Mouse (Mus musculus): ENCODE measurements around the gene Tnrc6b. TPM values are rescaled to one million over a fixed set of nuclear protein-coding genes. Genes with fewer than 3 reads are reported as not detected.
"Not testable (repeated sequence)": the region's sequence is repeated elsewhere in the genome, so short reads cannot be mapped to it uniquely, and the experiment has no call there.

The Tnrc6b gene
- total and polyA plus RNA-seq, 3 experiments = 19.8 to 52.0 (median 43.0) TPM

DNA sequence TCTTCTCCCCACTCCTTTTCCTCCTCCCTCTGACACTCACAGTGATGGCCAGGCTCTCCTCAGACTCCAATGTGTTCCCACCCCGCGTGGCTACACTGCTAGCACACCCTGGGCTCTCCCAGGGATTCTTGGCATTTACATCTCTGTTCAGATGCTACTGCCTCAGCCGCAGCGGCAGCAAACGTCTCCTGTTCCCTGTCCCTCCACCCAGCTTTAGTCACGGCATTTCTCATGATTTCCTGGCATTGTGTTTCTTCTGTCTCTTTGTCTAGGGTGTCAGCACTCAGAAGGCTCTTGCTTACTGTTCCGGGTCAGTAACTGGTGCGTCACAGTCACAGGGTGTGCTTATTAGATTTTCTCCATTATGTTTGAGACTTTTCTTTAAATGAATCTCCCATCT, 138.9 kb downstream of the Tnrc6b start:
- no peak for DNase-seq

DNA sequence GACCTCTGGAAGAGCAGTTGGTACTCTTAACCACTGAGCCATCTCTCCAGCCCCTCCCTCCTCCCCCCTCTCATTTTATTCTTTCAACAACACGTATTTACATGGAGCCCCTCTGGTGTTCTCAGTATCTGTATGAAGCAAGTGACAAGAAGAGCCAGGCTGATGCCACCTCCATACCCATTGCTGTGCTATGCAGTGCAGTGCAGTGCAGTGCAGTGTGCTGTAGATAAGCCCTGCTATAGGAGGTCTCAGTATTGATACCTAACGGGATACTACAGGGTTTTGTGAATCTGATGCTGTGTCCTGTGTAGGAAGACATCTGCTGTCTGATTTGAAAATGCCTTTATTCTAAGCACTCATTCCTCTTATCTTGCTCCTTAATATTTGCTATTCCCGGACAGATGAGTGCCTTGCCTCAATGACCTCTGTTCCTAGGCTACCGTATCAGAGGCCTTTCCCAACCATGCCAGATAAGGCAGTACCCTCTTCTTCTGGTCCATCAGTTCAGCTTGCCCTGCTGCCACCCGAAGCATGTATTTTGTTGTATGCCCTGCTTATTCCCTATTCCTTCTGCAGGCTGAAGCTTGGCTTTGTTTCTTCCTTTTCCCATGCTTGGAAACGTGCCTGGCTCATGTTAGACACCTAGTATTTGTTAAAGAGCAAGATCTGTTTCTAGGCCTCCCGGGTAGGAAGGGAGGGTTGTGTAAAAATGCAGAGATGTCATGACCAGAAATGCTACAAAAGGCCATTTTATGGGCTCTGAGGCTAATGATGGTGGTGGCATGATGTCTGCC, 139.8 kb downstream of the Tnrc6b start:
- DNase-seq = no peak

- DNase-seq = no peak
Measured at GRCm38 (mm10) chr15:80852122-80852521, 141.0 kb downstream of the Tnrc6b start.

DNA sequence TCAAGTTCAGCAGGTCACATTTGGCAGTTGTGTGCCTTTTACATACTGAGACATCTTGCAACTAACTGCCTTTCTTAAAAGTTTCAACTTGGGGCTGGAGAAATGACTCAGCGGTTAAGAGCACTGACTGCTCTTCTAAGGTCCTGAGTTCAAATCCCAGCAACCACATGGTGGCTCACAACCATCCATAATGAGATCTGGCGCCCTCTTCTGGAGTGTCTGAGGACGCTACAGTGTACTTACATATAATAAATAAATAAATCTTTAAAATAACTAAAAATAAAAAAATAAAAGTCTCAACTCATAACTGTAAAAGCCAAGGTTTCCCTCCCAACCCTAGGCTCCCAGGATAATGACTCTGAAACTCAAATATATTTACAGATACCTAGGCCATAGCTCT, 141.4 kb downstream of the Tnrc6b start:
- DNase-seq = not testable (repeated sequence)

- no peak for DNase-seq
Measured at GRCm38 (mm10) chr15:80859366-80859765, 148.3 kb downstream of the Tnrc6b start.

DNA sequence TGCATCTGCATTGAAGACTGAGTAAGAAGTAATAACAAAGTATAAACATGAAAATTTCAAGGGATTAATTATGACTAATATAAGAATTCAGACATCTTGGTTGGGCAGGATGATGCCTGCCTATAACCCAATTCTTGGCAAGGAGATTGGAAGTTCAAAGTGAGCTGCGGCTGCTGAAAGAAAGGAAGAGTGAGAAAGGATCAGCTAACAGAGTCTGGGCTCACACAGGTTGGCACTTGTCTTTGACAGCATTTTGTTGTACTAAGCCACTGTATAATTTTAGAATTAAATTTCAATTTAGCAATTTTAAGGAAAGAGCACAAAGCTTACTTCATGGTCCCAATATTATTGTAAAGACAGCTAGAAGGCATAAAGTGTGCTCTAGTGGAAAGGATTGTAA, 150.2 kb downstream of the Tnrc6b start:
- no peak for DNase-seq

DNA sequence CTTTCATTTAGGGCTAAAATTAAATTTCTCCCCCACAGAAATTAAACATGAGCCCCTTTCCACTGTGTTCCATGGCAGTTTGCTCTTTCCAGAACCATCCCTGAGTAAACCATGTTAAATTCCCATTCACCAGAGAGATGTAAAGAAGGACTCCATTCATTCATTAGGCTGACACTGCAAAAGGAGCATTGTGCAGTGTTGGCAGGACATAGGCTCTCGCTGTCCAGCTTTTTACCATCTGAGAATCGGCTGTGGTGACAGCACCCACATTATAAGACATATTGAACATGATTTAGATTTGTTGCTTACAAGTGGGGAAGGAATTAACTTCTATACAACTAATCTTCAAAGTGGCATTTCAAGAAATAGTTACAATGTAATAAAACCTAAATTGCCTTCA, 150.9 kb downstream of the Tnrc6b start:
- no peak for DNase-seq

DNA sequence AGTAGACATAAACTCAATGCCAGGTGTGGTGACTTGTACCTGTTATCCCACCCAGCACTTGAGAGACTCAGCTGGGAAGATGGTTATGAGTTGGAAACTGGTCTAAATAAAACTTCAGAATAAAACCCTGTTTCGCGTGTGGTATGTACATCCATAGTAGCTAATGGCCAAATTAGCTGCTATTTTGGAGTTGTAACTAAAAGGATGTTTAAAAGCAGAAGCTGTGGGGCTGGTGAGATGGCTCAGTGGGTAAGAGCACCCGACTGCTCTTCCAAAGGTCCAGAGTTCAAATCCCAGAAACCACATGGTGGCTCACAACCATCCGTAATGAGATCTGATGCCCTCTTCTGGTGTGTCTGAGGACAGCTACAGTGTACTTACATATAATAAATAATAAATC, 157.5 kb downstream of the Tnrc6b start:
- DNase-seq = not testable (repeated sequence)

- DNase-seq = no peak
Measured at GRCm38 (mm10) chr15:80874726-80875125, 163.6 kb downstream of the Tnrc6b start.

GRCm38 (mm10) chr15:80876231-80876630, 165.1 kb downstream of the Tnrc6b start:
- peak; percentile 59 for DNase-seq

- DNase-seq = no peak
Measured at GRCm38 (mm10) chr15:80884095-80884494, 173.0 kb downstream of the Tnrc6b start.

DNA sequence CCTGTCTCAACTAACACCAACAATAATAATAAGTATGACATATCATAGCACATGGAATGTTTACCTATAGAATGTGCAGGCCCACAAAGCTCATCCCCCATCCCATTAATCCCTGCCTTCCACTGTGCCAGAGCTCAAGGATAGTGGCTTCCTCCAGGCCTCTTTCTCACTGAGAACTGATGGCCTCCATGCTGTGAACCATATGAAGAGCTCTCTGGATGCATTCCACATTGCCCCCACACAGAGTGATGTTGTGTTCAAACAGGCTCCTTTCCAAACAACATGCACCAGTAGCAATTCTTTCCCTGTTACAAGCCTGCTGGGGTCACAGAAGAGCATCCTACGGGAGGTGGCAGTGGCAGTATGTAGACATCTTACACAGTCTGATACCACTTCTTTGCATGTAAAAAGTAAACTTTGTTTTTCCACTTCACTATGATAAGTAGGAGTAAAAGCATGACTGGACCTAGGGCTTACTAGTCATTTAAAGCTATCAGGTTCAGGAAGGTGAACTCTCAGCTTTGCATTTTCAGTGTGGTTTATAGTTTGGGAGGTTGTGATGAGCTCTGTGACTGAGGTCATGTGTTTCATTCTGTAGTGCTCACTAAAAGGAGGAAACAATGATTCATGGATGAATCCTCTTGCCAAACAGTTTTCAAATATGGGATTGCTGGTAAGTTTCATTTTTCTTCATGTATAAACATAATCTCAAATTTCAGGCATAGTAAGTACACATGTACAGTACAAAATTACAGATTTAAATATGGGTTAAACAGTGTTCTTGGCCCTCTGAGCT, 175.4 kb downstream of the Tnrc6b start:
- DNase-seq = no peak

DNA sequence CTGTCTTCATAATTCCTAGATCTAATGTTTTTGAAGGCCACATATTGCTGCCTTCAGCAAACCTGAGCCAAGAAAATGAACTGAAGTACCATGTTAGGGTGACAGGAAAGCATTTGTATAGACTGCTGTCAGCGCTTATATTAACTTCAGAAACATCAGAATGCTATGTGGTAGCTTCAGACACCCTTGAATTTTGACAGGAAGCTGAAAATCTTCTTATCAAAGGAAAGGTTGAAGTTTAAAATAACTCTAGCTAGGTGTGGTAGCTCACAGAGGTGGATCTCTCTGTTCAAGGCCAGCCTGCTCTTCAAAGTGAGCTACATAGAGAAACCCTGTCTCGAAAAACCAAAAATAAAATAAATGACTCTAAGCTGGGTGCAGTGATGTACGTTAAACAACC, 181.2 kb downstream of the Tnrc6b start:
- DNase-seq = no peak

- no peak for DNase-seq
Measured at GRCm38 (mm10) chr15:80896741-80897140, 185.6 kb downstream of the Tnrc6b start.

GRCm38 (mm10) chr15:80897911-80898310, 186.8 kb downstream of the Tnrc6b start:
- no peak for DNase-seq

DNA sequence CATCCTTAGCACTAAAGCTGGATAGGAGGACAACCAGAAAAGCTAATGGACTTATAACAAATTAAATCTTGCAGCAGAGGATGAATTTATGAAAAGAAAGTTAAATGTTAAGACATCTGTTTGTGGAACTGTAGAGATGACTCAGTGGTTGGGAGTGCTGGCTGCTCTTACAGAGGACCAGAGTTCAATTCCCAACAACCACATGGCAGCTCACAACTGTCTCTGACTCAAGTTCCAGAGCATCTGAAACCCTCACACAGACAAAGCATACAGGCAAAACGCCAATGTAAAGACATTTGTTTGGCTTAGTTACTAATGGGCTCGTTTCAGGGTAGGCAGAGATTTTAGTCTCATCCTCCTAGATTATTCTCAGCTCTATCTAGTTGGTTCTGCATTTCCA, 188.7 kb downstream of the Tnrc6b start:
- no peak for DNase-seq

DNA sequence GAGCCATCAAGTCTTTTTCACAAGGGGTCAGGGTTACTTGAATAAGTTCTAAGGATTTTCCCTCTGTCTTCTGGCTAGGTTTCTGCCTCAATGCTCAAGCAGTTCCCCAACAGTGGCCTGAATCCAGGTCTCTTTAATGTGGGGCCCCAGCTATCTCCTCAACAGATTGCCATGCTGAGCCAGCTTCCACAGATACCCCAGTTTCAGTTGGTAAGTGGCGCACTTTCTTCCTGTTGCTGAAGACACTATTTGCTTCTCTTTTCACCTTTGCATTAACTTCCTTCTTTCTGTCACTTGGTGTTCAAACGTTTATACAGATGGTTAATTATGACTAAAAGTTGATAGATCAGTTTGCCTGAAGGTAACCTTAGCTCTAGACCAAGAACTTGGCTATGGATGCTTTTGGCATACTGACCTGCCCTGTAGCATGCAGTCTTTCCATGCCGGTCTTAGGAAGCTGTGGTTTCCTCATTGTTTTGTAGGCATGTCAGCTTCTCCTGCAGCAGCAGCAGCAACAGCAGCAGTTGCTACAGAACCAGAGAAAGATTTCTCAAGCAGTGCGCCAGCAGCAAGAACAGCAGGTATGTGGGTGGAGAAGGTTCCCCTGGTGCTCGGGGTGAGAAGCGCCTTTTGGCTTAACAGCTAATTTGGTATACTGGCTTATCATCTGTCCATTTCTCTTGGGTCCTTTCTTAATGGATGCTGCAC, 190.8 kb downstream of the Tnrc6b start:
- no peak for DNase-seq

DNA sequence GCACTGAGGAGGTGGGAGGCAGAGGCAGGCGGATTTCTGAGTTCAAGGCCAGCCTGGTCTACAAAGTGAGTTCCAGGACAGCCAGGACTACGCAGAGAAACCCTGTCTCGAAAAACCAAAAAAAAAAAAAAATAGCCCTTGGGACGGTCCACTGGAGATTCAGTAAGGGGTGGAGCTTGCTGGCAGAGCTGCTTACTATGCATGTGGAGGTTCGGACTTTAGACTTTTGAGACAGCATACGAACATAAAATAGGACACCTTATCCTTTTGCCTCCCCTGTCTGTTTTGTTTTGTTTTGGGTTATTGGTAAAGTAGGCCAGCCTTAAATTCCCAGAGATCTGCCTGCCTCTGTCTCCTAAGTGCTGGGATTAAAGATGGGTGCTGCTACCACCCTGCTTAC, 193.7 kb downstream of the Tnrc6b start:
- DNase-seq = not testable (repeated sequence)

DNA sequence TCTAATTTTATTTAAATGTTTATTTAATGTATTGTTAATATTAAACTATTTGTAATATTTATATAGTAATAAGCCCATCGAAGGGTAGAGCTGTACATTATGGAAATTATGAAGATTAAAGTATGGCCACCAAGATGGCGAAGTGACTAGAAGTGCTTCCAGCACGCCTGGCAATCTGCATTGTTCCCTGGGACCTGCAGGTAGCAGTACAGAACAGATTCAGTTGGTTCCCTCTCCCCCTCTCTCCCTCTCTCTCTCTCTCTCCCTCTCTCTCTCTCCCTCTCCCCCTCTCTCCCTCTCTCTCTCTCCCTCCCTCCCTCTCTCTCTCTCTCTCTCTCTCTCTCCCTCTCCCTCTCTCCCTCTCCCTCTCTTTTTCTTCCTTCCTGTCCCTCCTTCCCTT, 199.1 kb downstream of the Tnrc6b start:
- no peak for DNase-seq

DNA sequence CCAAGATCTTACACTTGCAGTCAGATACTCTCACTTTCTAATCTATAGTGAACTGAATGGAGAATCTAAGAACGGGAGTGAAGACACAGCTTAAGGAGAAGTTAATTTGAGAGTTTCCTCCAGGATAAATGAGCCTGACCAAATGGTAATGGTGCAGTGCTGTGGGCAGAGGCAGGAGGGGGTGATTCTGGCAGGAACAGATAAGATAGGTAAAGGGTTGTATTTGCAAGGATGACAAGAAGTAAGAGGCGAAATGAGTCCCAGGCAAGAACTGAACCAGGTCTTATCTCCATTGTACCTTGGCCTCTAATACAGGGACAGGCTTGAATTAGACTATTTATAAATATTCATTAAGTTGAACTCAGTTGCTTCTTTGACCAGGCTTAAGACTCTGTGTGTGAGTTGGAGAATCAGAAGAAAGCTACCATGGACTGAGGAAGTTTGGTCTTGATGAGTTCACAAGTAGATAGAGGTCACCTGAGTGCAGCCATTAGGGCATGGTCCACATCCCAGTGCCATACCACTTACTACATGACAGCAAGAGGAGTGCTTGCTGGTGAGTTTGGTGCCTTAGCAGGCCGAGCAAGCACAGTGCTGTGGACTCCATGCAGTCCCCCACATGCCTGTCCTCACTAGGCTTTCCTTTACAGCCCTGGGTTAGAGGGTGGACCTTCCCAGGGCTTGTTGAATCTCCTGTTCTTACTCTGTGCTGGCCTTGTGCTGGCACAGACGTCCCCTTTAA, 199.8 kb downstream of the Tnrc6b start:
- DNase-seq = no peak

GRCm38 (mm10) chr15:80912175-80912574, 201.1 kb downstream of the Tnrc6b start:
- DNase-seq = no peak

DNA sequence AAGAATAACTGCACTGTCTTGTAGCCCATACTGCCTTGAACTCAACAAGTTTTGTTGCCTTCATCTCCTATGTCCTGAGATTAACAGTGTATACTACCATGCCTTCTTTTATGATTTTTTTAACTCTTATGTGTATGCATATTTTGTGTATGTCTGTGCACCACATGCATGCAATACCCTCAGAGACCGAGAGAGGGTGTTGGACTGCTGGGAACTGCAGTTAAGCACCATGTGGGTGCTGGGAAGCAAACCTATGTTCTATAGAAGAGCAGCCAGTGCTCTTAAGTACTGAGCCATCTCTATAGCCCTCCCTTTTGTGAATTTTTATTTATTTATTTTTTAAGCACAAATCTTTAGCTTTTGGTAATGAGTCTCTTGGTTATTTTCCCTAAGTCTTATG, 202.7 kb downstream of the Tnrc6b start:
- DNase-seq = no peak
